In the genomic region with DNA sequence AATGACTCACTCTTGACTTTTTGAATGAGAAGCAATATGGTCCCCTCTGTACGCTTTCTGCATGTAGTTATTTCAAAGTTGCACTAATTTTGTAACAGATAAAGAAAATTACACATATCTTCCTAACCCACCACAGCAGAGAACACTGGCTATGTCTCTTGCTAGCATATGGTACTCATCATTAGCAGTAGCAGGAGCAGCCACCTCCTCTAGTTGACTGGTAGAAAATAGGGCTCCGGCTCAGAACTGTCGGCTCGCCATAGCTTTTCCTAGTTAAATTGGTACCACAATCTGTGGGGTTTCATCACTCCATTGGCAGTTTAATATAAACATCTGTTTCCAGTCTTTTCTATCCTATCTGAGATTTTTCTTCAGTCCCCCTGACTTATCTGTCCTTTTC, we compare ENCODE assay signal across 19 mouse cellular contexts.
DNase-seq lines count a peak whose midpoint lies in the region; ATAC-seq and TF ChIP-seq lines count a peak whose summit lies in the region.
"Had no signal": no experiment of that assay in that cellular context is flagged by ENCODE, and none has a peak within 500 bp of the region (broad histone marks: within the 10 kb centered on the region; RNA-seq: fewer than 3 reads in every experiment).

No protein-coding gene starts in this region.

- no peak overlapping the region for H3K9ac ChIP-seq in kidney, postnatal 0 days (ENCODE audit: low read depth, low read length)
- H3K9ac ChIP-seq in lung, embryonic 14.5 days, result no peak overlapping the region
- H3K9ac ChIP-seq: embryonic facial prominence, embryonic 12.5 days; forebrain, embryonic 15.5 days; heart, embryonic 15.5 days had no signal

- no peaks in the 10 kb centered on the region for H3K9me3 ChIP-seq in kidney, postnatal 0 days (replicated peaks; ENCODE audit: low read length)
- H3K9me3 ChIP-seq in lung, embryonic 14.5 days (ENCODE audit: low read depth, low read length), result no peaks in the 10 kb centered on the region
- H3K9me3 ChIP-seq: embryonic facial prominence, embryonic 12.5 days; forebrain, embryonic 15.5 days; heart, embryonic 10.5 days; heart, embryonic 15.5 days had no signal

- DNase-seq in kidney, postnatal 0 days (ENCODE audit: low spot score), result peak; percentile 18
- DNase-seq in kidney, adult 11 months, result no peak
- peak; percentile 76 for DNase-seq in lung, embryonic 14.5 days
- DNase-seq in lung, postnatal 10 days, result no peak
- peak; percentile 7 for DNase-seq in right cerebral cortex, adult 18-20 months
- no peak for DNase-seq in right cerebral cortex, postnatal 36 days (ENCODE audit: low spot score in 2 of 2)
- peak; percentile 8 for DNase-seq in lung, postnatal 36 days
- no peak for DNase-seq in cerebellum, postnatal 25 days
- DNase-seq: adrenal gland, adult 2 months; adrenal gland, postnatal 25 days; cerebellum, adult 2 months; cerebellum, postnatal 14 days; gastrocnemius, postnatal 10 days; heart, adult 18-20 months; heart, postnatal 14 days had no signal

- H3K27ac ChIP-seq in kidney, postnatal 0 days, result no peak overlapping the region
- no peak overlapping the region for H3K27ac ChIP-seq in lung, embryonic 14.5 days (ENCODE audit: low read depth)
- H3K27ac ChIP-seq: embryonic facial prominence, embryonic 12.5 days; forebrain, embryonic 15.5 days; heart, embryonic 10.5 days; heart, embryonic 15.5 days had no signal

- ATAC-seq in kidney, postnatal 0 days (replicated peaks; ENCODE audit: low FRiP score, low read depth), result no peak
- ATAC-seq in lung, embryonic 14.5 days (ENCODE audit: insufficient read depth), result peak; percentile 82; the same call in 1 of the 2 replicates
- ATAC-seq: forebrain, embryonic 15.5 days had no signal

- no peak overlapping the region for H3K4me3 ChIP-seq in kidney, postnatal 0 days (replicated peaks; ENCODE audit: low read depth, low read length)
- no peak overlapping the region for H3K4me3 ChIP-seq in lung, embryonic 14.5 days (ENCODE audit: low read depth, low read length)
- H3K4me3 ChIP-seq: embryonic facial prominence, embryonic 12.5 days; forebrain, embryonic 15.5 days; heart, embryonic 10.5 days; heart, embryonic 15.5 days had no signal

- H3K27me3 ChIP-seq in kidney, postnatal 0 days (ENCODE audit: insufficient read depth, low read length), result no peaks in the 10 kb centered on the region
- no peaks in the 10 kb centered on the region for H3K27me3 ChIP-seq in lung, embryonic 14.5 days (ENCODE audit: insufficient read depth, low read length)
- H3K27me3 ChIP-seq: embryonic facial prominence, embryonic 12.5 days; forebrain, embryonic 15.5 days; heart, embryonic 15.5 days had no signal

- no peak overlapping the region for H3K4me2 ChIP-seq in kidney, postnatal 0 days (ENCODE audit: low read length)
- no peak overlapping the region for H3K4me2 ChIP-seq in lung, embryonic 14.5 days
- H3K4me2 ChIP-seq: embryonic facial prominence, embryonic 12.5 days; forebrain, embryonic 15.5 days; heart, embryonic 15.5 days had no signal

- TF ChIP-seq CTCF in kidney, postnatal 0 days (IDR thresholded peaks at IDR 0.05; ENCODE audit: low read depth), result no peak
- TF ChIP-seq CTCF in lung, embryonic 14.5 days (IDR thresholded peaks at IDR 0.05; ENCODE audit: low read depth), result no peak

- 74% methylated on average over 4 of the region's 4 CpGs for WGBS in kidney, postnatal 0 days
- WGBS in lung, embryonic 14.5 days, result 50% methylated on average over 4 of the region's 4 CpGs

- H3K36me3 ChIP-seq in kidney, postnatal 0 days (ENCODE audit: insufficient read depth, low read length), result no peaks in the 10 kb centered on the region
- no peaks in the 10 kb centered on the region for H3K36me3 ChIP-seq in lung, embryonic 14.5 days (ENCODE audit: insufficient read depth)
- H3K36me3 ChIP-seq: embryonic facial prominence, embryonic 12.5 days; forebrain, embryonic 15.5 days; heart, embryonic 10.5 days; heart, embryonic 15.5 days had no signal

- no peaks in the 10 kb centered on the region for H3K4me1 ChIP-seq in kidney, postnatal 0 days (replicated peaks; ENCODE audit: insufficient read depth, low read length)
- H3K4me1 ChIP-seq in lung, embryonic 14.5 days (ENCODE audit: insufficient read depth), result 0 out of 2 replicates have a peak, but pooled peaks cover 3% of the 10 kb centered on the region
- H3K4me1 ChIP-seq: heart, embryonic 10.5 days; heart, embryonic 15.5 days had no signal

Comparison
In these comparisons a context has a peak if more than half of its experiments do, and no peak if none do; other contexts are left out.
1. DNase-seq: peak in kidney, postnatal 0 days (single experiment), lung, embryonic 14.5 days (single experiment), right cerebral cortex, adult 18-20 months (single experiment) and lung, postnatal 36 days (single experiment); none in kidney, adult 11 months (single experiment), lung, postnatal 10 days (single experiment), right cerebral cortex, postnatal 36 days (0 of 2) and cerebellum, postnatal 25 days (0 of 2).